Mouse (Mus musculus): ENCODE results near the gene Dnajc6.

Gene Dnajc6

DNA sequence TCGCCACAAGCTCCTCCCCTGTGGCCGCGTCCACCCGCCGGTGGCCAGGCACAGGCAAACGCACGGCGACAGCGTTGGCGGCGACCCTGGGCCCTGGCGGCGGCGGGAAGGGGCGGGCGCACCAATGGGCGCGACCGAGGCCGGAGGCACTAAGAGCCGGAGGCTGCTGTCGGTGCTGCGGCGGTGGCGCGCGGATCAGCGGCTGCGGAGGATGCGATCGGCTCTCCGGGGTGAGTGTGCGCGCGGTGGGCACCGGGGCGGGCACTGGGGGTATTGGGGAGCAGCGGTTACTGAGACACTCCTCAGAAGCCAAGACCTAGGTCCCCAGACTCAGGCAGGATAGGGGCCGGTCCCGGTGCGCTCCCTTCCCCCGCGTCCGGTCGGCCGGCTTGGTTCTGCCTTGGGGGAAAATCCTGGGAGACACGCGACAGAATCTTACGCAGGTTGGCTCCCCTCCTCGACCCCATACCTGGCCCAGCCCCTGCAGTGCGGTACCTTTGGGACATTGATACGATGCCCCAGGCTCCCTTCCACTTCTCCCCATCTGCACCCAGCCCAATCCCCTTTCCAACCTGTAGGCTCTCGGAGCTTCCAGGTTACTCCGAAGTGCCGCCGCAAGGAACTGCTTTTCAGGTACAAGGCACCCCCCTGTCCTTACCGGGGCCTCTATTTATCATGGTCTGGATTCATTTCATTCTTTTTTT lies at the start of gene Dnajc6:
Gene Dnajc6, plus strand, starts transcription at position 115 of the 704 bp plus-strand sequence.
- in situ Hi-C loops (cut with MboI), result no loop called here

DNA sequence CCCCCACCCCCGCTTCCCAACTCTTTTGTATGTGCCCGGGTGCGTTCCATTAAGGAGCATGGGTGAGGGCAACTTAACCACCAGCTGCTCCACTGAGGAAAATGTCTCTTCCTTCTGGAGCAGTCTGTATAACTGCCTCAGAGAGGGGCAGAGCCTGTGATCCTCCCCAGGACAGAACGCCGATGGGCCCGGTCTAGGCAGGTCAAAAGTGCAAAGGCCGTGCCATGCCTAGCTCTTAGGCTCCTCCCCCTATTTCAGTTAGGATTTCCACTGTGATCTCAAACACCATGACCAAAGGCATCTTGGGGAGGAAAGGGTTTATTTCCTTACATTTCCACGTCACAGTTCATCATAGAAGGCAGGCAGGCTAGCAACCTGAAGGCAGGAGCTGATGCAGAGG lies 47.7 kb upstream of the Dnajc6 start:
- in situ Hi-C loops (cut with MboI), result no loop called here

DNA sequence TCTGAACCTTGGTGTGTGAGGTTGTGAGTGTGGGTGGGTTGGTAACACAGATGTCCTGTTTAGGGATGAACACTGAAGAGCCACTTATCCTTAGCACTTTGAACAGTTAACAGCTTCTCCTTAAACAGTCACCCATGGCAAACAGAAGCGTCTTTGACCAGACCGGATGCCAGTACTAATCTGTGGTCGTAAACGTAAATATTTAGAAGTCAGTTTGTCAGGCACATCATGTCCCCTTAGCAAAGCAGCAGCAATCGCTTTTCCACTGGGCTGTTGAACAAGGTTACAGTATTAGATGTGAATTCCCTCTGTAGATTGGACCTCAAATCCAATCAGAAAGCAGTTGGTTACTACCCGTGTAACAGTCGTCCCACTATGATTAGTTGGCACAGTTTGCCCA lies 47.1 kb upstream of the Dnajc6 start:
- in situ Hi-C loops (cut with MboI), result no loop called here

DNA sequence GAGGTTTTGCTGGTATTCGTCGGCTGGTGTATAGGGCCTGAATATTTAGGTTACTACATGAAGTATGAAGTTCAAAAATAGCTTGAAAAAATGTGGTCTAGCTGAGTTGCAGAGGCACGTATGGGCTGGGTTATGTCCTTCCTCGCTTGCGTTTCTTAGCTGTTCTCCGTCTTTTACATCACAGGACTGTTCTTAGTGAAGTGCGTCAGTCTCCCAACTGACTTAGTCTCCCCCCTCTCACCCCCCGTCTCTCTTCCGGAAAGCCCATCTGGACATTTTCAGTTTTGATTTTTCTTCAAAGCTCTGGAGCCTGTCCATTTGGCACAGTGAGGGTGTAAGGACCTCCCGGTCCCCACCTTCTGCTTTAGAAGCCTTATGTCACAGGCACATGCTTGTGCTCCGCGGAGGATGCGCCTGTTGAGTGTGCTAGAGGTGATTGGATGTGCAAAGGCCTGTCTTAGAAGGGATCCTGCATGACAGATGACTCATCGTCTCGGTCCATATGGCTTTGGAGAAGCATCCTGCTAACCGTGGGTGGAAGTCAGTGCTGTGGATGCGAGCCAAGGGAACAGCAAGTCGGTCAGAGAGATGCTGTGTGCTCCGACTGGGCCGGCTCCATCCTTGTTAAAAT lies 46.2 kb upstream of the Dnajc6 start:
- in situ Hi-C loops (cut with MboI), result no loop called here

DNA sequence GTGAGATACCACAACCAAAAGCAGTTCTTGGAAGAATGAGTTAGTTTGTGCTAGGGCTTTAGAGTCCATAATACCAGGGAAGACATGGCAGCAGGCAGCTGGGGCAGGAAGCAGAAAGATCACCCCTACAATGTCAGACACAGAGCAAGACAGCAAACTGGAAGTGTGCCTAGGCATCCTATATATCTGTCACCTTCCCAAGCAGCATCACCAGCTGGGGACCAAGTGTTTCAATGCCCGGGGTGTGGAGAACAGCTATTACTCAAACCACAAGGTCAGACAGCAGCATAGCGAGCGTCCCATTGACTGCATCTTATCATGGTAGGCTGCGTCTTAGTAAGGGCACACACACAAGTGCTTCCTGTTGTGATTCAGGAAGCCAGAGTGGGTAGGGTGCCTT lies 45.4 kb upstream of the Dnajc6 start:
- in situ Hi-C loops (cut with MboI), result no loop called here

DNA sequence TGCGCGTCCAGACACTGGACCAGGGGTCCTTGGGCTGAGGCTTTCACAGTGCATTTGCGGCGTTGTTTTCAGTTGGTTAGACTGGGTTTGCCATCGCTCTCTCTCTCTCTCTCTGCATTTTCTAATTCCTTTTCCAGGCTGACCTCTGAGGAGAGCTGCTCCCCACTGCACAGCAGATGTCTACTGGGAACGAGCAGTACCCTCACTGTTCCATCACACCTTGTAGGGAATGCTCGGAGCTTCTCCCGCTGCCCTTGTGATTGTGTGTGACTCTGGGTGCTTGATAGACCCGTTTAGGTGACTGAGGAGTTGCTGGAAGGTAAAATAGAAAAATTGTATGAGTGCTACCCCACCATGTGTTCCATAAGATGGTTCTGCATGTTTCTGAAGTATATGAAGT lies 43.6 kb upstream of the Dnajc6 start:
- in situ Hi-C loops (cut with MboI), result no loop called here

DNA sequence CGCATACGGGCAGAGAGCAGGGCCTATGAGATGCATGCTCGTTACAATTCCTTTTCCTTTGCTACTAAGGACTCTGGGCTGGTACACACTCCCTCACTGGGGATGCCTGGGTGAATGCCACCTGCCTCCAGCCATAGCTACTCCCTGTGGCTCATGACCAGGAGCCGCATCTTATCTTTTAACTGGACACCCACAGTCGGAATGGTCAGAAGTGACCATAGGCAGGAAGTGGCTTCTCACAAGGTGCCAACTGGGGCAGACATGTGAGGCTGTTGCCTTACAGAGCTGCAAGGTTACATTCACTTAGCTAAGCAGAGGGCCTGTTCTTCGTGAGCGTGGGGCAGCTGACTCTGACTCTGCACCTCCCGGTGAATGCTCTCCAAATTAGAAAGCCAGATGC lies 39.3 kb upstream of the Dnajc6 start:
- in situ Hi-C loops (cut with MboI), result no loop called here

DNA sequence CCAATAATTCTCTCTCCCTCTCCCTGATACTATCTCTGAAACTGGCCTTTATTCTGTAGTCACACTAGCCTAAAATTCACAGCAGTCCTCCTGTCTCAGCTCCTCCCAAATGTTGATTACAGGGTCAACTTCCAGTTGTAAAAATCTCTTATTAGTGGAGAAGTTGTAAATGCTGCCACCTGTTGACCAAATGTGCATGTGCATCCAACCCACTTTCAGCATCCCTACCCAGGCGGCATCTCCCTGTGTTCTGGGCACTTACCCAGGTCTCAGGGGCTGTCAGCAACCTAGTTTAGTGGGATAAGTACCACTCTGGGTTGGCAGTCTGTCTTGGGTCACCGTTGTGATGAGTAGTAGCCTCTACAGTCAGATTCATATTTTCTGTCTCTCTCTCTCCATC lies 38.1 kb upstream of the Dnajc6 start:
- in situ Hi-C loops (cut with MboI), result no loop called here

DNA sequence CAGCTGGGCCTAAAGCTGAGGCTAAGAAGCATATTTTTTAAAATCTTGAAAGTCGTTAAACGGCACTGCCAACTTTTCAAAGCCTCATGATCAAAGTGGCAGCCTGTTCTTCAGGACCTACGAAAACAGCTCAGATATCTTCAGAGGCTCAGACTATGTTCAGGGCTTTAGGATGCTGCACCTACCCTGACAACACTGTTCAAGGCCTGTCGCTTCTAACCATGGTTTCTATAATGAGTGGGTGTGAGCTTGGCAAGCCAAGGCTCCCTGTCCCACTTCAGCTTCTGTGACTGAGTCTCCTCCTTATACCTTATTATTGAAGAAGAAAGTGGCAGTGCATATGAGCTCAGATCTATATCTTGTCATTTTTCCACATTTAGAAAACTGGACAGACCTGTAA lies 37.1 kb upstream of the Dnajc6 start:
- in situ Hi-C loops (cut with MboI), result no loop called here

DNA sequence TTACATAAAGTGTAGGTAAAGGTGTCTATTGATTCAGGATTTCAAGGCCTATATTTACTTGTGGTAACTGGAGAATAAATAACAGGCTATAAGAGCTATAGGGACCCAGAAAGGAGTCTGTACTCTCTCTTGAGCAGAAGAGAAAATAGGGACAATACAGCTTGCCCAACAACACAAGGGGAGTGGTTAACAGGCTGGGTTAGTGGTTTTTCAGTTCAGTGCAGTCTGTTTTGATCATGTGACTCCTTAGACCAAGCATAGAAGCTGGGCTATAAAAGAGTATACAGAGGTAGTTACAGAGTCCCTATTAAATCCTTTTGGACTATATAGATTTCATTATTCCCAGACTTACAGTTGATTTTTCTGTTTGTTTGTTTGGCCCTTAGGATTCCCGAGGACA lies 36.3 kb upstream of the Dnajc6 start:
- in situ Hi-C loops (cut with MboI), result no loop called here

DNA sequence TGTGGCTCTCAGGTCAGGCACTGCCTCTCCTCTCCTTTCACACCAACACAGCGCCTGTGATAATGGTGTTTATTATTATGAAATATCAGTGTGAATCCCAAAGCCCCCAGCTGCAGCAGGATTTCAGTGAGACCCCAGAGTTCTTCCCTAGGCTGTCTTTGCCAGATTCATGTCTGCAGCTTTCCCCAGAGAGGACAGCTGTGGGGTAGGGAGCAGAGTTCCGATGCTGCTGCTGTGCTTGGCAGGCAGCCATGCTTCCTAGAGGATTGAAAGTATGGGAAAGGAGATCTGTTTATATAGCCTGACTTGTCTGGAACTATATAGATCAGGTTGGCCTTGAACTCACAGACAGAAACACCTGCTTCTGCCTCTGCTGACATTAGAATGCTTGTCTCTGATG lies 34.4 kb upstream of the Dnajc6 start:
- in situ Hi-C loops (cut with MboI), result no loop called here

DNA sequence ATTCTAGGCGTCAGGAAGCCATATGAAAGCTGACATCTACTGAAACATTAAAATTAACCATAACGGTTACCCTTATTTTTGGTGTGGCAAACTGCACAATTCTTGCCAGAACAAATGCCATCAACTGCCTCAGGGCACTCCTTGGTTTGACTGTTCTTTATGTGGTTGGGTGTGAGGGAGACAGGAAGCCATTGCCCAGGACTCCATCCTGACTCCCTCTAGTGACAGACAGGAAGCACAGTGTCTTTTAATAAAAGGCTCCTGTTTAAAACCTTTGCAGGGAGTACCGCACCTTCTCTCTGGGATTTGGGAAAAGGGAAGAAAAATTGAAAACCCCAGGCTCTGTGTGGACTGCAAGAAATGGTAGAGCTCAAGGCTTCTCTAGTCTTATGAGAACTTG lies 30.2 kb upstream of the Dnajc6 start:
- in situ Hi-C loops (cut with MboI), result no loop called here

DNA sequence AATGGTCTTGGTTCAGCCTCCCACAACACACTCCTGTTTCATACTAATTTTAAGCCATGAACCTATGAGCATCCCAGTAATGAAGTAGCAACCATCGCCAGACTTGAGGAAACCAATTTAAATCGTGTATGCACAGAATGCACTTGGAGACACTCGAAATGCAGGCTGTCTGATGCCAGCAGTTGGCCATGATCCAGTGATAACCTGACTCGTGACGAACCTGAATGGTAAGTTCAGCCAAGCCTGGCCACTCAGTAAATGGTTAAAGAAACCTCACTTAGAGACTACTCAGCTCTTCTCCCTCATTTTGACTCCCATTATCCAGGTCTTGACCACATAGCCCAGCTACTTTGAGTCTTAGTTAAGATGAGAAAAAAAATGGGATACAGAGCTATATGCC lies 27.2 kb upstream of the Dnajc6 start:
- in situ Hi-C loops (cut with MboI), result no loop called here

DNA sequence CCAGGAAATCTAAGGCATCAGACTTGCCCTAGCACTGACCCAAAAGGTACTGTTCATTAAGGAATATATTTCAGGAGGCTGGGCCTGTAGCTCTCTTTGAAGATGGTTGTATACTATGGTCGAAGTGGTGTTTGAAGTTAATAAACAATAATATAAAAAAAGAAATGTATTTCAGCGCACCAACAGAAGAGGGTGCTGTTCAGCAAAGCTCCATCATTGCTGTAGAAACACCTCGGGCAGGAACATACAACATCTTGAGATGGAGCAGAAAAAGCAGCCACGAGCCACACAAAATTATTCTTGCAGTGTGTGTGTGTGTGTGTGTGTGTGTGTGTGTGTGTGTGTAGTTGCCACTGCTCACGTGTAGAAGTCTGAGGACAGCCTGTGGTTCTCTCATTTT lies 25.9 kb upstream of the Dnajc6 start:
- in situ Hi-C loops (cut with MboI), result no loop called here

DNA sequence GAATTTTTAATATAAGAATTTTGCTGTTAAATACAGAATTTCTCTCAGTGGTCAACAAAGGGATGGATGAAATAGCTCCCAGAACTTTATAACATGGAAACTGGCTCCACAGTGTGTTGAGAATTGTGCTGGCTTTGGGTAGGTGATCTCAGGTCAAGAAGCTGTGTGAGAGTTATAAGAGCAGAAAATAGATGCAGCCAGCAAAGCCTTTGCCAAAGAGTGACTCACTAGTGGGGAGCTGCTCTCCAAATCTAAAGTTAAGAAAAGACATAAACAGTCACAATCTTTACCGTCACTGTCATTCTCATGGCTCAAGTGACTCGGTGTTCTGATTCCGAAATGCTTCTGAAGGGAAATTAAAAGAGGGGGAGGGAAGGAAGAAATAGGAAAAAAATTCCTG lies 23.7 kb upstream of the Dnajc6 start:
- in situ Hi-C loops (cut with MboI), result no loop called here

DNA sequence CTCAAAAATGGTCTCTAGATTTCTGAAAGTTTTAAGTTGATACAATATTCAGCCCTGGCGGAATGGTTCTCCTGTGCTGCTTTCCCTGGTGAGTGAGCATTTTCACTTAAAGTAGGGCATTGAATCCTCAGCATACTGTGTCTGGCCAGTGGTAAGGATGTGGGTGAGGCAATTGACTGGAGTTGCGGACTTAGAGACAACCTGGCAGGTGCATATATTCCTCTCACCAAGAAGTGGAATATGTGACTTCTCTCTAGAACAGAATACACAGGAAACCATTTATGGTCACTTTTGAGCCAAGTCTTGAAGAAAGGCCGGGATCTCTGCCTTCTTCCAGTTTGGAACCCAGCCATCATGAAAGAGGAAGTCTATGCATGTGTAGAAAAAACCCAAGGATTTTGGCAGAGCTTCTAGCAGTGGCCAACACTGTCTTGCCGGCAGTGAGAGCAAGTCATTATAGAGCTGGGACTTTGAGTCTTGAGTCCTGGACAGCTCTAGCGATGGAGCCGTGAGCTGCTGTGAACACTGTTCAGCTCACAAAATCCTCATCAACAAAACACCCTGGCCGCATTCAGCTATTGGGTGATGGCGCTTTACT lies 6.0 kb upstream of the Dnajc6 start:
- in situ Hi-C loops (cut with MboI), result no loop called here

DNA sequence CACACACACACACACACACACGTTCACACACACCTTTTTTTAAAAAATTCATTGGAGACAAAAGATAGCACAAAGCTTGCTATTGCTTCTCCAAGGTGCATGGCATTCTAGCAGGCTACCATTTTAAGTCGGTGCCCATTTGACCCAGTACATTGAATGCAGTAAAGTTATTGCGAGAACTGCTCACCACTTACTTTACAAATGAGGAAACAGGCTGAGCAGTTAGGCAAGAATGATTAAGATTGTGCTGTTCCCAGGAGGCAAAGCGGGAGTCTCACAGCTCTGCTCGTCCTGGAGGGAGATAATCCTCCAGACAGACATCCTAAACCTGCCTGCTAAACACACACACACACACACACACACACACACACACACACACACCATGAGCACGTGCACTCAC lies 4.7 kb upstream of the Dnajc6 start:
- in situ Hi-C loops (cut with MboI), result no loop called here

DNA sequence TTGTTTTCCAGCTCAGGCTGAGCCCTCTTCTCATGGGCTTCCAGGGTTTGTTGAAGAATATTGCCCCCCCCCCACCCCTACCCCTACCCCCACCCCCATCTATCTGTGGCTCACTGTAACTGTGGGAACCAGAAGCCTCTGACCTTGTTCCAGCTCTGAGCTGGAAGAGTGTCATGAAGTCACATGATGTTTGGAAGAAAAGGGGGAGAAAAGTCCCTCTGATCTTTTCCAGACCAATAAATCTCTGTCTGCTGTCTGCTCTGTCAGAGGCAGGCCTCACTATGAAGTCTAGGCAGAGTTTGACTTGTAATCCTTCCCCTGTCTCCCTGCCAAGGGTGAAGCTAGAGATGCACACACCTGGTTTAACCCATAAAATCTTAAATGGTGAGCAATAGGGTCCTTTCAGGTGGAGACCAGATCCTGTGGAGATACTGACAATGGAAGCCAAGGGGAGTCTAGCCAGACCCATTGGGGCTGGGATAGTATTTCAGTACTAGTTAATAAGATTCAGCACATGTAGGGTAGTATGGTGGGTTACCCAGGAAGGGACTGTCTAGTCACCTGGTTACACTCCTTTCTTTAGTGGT lies 2.7 kb upstream of the Dnajc6 start:
- in situ Hi-C loops (cut with MboI), result no loop called here

DNA sequence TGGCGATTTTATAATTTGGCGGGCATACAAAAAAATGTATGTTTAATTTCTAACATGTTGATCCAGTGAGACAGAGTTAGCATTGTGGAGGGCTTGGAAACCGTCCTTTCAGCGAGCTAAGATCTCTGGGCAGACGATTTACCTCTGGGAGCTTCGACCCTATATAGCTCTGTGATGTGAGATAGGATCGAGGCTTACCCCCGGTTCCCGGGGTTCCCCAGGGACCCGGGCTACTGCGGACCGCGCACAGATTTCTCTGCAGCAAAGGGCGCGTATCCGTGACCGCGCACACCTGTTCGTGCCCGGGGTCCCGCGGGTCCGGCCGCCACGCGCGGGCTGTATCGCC lies 287 bp upstream of the Dnajc6 start:
- in situ Hi-C loops (cut with MboI), result no loop called here

DNA sequence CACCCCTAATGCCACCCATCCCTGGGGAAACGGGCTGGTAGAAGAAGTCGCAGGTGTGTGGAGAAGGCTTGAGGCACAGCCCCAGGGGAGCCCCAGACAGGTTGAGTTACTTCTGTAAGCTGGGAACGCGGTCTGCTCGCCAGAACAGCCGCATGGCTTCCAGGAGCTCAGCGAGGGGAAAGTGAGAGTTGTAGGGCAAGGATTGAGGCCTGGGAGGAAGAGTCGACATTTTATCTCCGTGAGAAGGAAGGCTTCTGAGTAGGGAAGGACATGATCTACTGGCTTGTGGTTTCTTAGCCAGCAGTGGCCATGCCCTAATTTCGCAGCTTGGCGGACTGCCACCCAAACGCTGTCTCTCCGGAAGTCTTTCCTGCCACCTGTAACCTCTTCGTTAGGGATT lies 888 bp downstream of the Dnajc6 start:
- in situ Hi-C loops (cut with MboI), result no loop called here

DNA sequence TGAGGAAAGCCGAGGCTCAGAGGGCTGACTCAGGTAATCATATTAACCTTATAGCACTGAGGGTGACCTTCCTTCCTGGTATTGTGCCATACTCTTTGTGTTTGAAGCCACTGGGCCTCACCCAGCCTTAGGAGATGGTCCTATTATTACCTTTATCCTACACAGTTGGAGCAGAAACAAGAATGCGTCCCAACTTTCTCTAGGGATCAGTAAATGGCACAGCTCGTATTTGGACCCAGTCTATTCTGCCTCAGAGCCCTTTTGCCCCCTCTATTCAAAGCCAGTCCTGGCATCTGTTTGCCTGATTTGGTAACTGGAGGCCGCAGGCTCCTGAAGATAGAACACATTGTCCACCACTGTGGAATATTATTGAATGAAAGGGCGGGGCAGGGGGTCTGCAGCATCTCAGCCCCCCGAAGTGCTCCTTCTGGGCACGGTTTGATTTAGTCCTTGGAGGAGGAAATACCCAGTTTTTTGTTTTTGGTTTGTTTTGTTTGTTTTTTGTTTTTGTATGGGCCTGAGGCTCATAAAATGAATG lies 8.1 kb downstream of the Dnajc6 start:
- in situ Hi-C loops (cut with MboI), result no loop called here

DNA sequence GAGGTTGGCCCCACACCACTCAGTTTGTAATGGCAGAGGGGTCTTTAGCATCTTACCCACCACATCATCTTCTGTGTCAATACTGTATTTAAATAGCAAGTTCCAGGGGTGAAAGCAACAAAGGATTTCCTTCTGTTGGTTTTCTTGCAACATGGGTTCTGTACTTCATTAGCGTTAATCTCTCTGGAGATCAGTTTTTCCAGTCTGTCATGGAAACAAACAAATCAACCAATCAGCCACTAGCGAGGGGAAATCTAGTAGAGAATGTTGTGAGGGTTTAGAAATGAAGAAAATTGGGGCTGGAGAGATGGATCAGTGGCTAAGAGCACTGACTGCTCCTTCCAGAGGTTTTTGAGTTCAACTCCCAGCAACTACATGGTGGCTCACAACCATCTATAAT lies 9.5 kb downstream of the Dnajc6 start:
- in situ Hi-C loops (cut with MboI), result no loop called here

DNA sequence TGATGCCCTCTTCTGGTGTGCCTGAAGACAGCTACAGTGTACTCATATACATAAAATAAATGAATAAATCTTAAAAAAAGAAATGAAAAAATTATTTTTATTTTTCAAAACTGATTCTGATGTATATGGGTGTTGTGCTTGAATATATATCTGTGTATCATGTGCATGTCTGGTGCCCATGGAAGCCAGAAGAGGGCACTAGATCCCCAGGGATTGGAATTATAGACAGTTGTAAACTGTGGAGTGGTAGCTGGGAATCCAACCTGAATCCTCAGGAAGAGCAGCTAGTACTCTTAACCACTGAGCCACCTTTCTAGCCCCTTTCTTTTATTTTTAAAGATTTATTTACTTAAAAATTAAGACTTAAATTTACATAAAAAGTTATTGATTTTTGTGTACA lies 9.9 kb downstream of the Dnajc6 start:
- in situ Hi-C loops (cut with MboI), result no loop called here

Measured in mature B cell (primary cell).